Mouse (Mus musculus) lung, postnatal 0 days (tissue): Measurements from ENCODE around the gene Mef2a. TPM values are rescaled to one million over a fixed set of nuclear protein-coding genes. Genes with fewer than 3 reads are reported as not detected.

ENCODE experiments used
- ATAC-seq: fragments of 200-750 bp; cut with Nextera tagmentation; 2 replicates; pipeline ENCODE4 v1.8.0; 2017; ENCODE audit warnings: moderate library complexity
- DNase-seq: peaks from one replicate; pipeline ENCODE4 v3.0.0-alpha.2; 2016; ENCODE audit warnings: low spot score
- H3K27ac ChIP-seq: fragments of 300-500 bp; sonication (generic); 2 replicates; pipeline ENCODE4 v1.5.1; 2014; ENCODE audit warnings: antibody characterized with exemption, mild to moderate bottlenecking, low read length, mixed read lengths
- H3K27me3 ChIP-seq: fragments of 300-500 bp; sonication (generic); replicated peaks from 2 replicates; pipeline ENCODE4 v1.6.1; 2014; ENCODE audit warnings: low read length, mixed read lengths; ENCODE audit not compliant: insufficient read depth
- H3K36me3 ChIP-seq: fragments of 300-500 bp; sonication (generic); 2 replicates; pipeline ENCODE4 v1.6.1; 2014; ENCODE audit warnings: low read length, mixed read lengths; ENCODE audit not compliant: insufficient read depth
- H3K4me1 ChIP-seq: fragments of 300-500 bp; sonication (generic); 2 replicates; pipeline ENCODE4 v1.6.1; 2014; ENCODE audit warnings: antibody characterized with exemption, low read depth, low read length, mixed read lengths; ENCODE audit not compliant: insufficient read depth
- H3K4me2 ChIP-seq: fragments of 300-500 bp; sonication (generic); replicated peaks from 2 replicates; pipeline ENCODE4 v1.6.1; 2014; ENCODE audit warnings: low read depth, mild to moderate bottlenecking, low read length, moderate library complexity, mixed read lengths
- H3K4me3 ChIP-seq: fragments of 300-500 bp; sonication (generic); 2 replicates; pipeline ENCODE4 v1.5.1; 2014; ENCODE audit warnings: low read depth, low read length
- H3K9ac ChIP-seq: fragments of 300-500 bp; sonication (generic); replicated peaks from 2 replicates; pipeline ENCODE4 v1.6.1; 2014; ENCODE audit warnings: low read depth, mild to moderate bottlenecking
- H3K9me3 ChIP-seq: fragments of 300-500 bp; sonication (generic); 2 replicates; pipeline ENCODE4 v1.6.1; 2016; ENCODE audit warnings: low read length, mixed read lengths
- CTCF ChIP-seq: IDR thresholded peaks from 2 replicates; pipeline ENCODE4 v1.5.1; 2016; ENCODE audit warnings: antibody characterized with exemption, mild to moderate bottlenecking
- EP300 ChIP-seq: IDR thresholded peaks from 2 replicates; pipeline ENCODE4 v1.6.1; 2016; ENCODE audit warnings: antibody characterized with exemption, mild to moderate bottlenecking, control low read depth
- WGBS: fragments of 180-500 bp; shearing (Covaris S2); extraction: QIAGEN DNeasy Blood & Tissue Kit; methylation state at CpG from one replicate; pipeline ENCODE4 v1.1.7; 2014; 5-methylcytosine and 5-hydroxymethylcytosine counted together
- polyA plus RNA-seq: library from polyadenylated mRNA; unstranded; fragments of >200 nt; fragmentation: Nextera tagmentation; extraction: Ambion mirVana; gene quantifications from 2 replicates; pipeline ENCODE4 v1.2.1, GENCODE M21; 2015

Gene Mef2a
- polyA plus RNA-seq, 1 experiment from 2014 or later: 59.4 TPM

- H3K27ac ChIP-seq: no peak overlapping the region
- no peaks in the 10 kb centered on the region for H3K9me3 ChIP-seq
- 71% methylated on average over 10 of the region's 10 CpGs for WGBS
- H3K4me2 ChIP-seq: no peak overlapping the region
- ATAC-seq (no peak), DNase-seq (no peak)
- H3K27me3 ChIP-seq: no peaks in the 10 kb centered on the region
- H3K4me1 ChIP-seq: no peaks in the 10 kb centered on the region
- no peaks in the 10 kb centered on the region for H3K36me3 ChIP-seq
- TF ChIP-seq CTCF (no peak), EP300 (no peak)
- H3K4me3 ChIP-seq: no peak overlapping the region
- H3K9ac ChIP-seq: no peak overlapping the region
Measured at GRCm38 (mm10) chr7:67412686-67413085, 40.0 kb upstream of the Mef2a start.

GRCm38 (mm10) chr7:67407019-67407418 lies 34.4 kb upstream of the Mef2a start:
- Histone ChIP-seq H3K4me3 (no peak overlapping the region), H3K36me3 (no peaks in the 10 kb centered on the region), H3K9me3 (no peaks in the 10 kb centered on the region; the same call in 1 of the 2 replicates), H3K9ac (no peak overlapping the region), H3K4me1 (no peaks in the 10 kb centered on the region), H3K27ac (no peak overlapping the region), H3K4me2 (no peak overlapping the region), H3K27me3 (no peaks in the 10 kb centered on the region)
- no peak for TF ChIP-seq EP300
- no peak for TF ChIP-seq CTCF
- WGBS: 65% methylated on average over 2 of the region's 2 CpGs
- ATAC-seq (no peak), DNase-seq (no peak)

GRCm38 (mm10) chr7:67404176-67404575 lies 31.5 kb upstream of the Mef2a start:
- H3K4me3 ChIP-seq: no peak overlapping the region
- no peak for TF ChIP-seq EP300
- TF ChIP-seq CTCF: no peak
- no peaks in the 10 kb centered on the region for H3K4me1 ChIP-seq
- no peak overlapping the region for H3K4me2 ChIP-seq
- 88% methylated on average over 2 of the region's 2 CpGs for whole genome bisulfite sequencing
- no peaks in the 10 kb centered on the region; the same call in 1 of the 2 replicates for H3K9me3 ChIP-seq
- H3K9ac ChIP-seq: no peak overlapping the region
- no peak for ATAC-seq
- no peak for DNase-seq
- no peak overlapping the region for H3K27ac ChIP-seq
- no peaks in the 10 kb centered on the region for H3K36me3 ChIP-seq
- H3K27me3 ChIP-seq: no peaks in the 10 kb centered on the region

GRCm38 (mm10) chr7:67402353-67402752 lies 29.7 kb upstream of the Mef2a start:
- Histone ChIP-seq H3K9me3 (no peaks in the 10 kb centered on the region; the same call in 1 of the 2 replicates), H3K4me1 (no peaks in the 10 kb centered on the region), H3K27me3 (no peaks in the 10 kb centered on the region), H3K9ac (no peak overlapping the region), H3K4me3 (no peak overlapping the region), H3K27ac (no peak overlapping the region), H3K4me2 (no peak overlapping the region), H3K36me3 (no peaks in the 10 kb centered on the region)
- WGBS: 80% methylated on average over 7 of the region's 7 CpGs
- TF ChIP-seq CTCF: no peak
- no peak for TF ChIP-seq EP300
- ATAC-seq: no peak
- no peak for DNase-seq

- no peak overlapping the region for H3K4me2 ChIP-seq
- H3K4me3 ChIP-seq: no peak overlapping the region
- H3K4me1 ChIP-seq: no peaks in the 10 kb centered on the region
- H3K9me3 ChIP-seq: no peaks in the 10 kb centered on the region; the same call in 1 of the 2 replicates
- no peaks in the 10 kb centered on the region for H3K36me3 ChIP-seq
- 52% methylated on average over 5 of the region's 5 CpGs for WGBS
- ATAC-seq: no peak
- no peak for TF ChIP-seq EP300
- no peak for TF ChIP-seq CTCF
- H3K27me3 ChIP-seq: no peaks in the 10 kb centered on the region
- H3K27ac ChIP-seq: no peak overlapping the region
- H3K9ac ChIP-seq: no peak overlapping the region
- DNase-seq: no peak
Measured at GRCm38 (mm10) chr7:67401379-67401778, 28.7 kb upstream of the Mef2a start.

GRCm38 (mm10) chr7:67390760-67391159 lies 18.1 kb upstream of the Mef2a start:
- Histone ChIP-seq H3K27ac (0 out of 2 replicates have a peak overlapping the region, but pooled peaks have one; percentile 43), H3K36me3 (no peaks in the 10 kb centered on the region), H3K4me2 (no peak overlapping the region), H3K4me1 (no peaks in the 10 kb centered on the region), H3K4me3 (no peak overlapping the region), H3K9me3 (no peaks in the 10 kb centered on the region), H3K9ac (no peak overlapping the region), H3K27me3 (no peaks in the 10 kb centered on the region)
- DNase-seq (peak; percentile 81), ATAC-seq (peak; percentile 89)
- TF ChIP-seq CTCF (no peak), EP300 (no peak)
- 56% methylated on average over 5 of the region's 5 CpGs for WGBS

GRCm38 (mm10) chr7:67390095-67390494 lies 17.4 kb upstream of the Mef2a start:
- Histone ChIP-seq H3K4me3 (no peak overlapping the region), H3K36me3 (no peaks in the 10 kb centered on the region), H3K4me1 (no peaks in the 10 kb centered on the region), H3K27me3 (no peaks in the 10 kb centered on the region), H3K9ac (no peak overlapping the region), H3K27ac (no peak overlapping the region), H3K4me2 (no peak overlapping the region), H3K9me3 (no peaks in the 10 kb centered on the region)
- TF ChIP-seq EP300 (no peak), CTCF (no peak)
- whole genome bisulfite sequencing: 57% methylated on average over 7 of the region's 7 CpGs
- ATAC-seq (peak; percentile 35; the same call in 1 of the 2 replicates), DNase-seq (no peak)
